Mouse (Mus musculus): ENCODE measurements around the gene Taf9b.

DNA sequence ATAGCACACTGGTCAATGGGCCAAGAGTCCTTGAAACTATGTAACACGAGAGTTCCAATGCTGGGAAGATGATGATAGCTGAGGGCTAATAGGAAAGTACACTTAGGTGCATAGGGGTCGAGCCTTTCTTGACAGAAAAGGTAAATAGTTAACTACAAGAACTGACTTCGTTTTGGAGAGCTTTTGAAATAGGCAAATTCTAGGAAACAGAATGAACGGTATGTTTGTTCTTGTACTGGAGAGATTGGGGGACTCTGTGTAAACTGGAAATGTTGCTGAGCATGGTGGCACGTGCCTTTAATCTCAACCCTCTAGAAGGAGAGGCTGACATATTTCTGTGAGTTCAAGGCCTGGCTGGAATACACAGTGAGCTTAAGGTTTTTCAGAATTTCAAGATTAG lies 56.4 kb downstream of the Taf9b start:
- no peak for TF ChIP-seq POLR2A (IDR thresholded peaks at IDR 0.05; ENCODE audit: insufficient read depth, low read depth, low read length)
- TF ChIP-seq EP300 (IDR thresholded peaks at IDR 0.05; ENCODE audit: insufficient read depth, low read depth, low read length): no peak
- TF ChIP-seq CTCF (IDR thresholded peaks at IDR 0.05): no peak
